Mouse (Mus musculus): Measurements from ENCODE around the gene Vps37c. TPM values are rescaled to one million over a fixed set of nuclear protein-coding genes. Genes with fewer than 3 reads are reported as not detected.
A peak's percentile ranks its signal among the peaks of the same experiment; 100 is the strongest.

Vps37c gene
- polyA plus RNA-seq, 1 experiment from 2014 or later, result 31.1 TPM

GRCm38 (mm10) chr19:10661373-10661772 lies 27.2 kb upstream of the Vps37c start:
- Histone ChIP-seq H3K9me3 (ENCODE audit: control insufficient read depth, low read length) (no peaks in the 10 kb centered on the region), H3K4me1 (replicated peaks; ENCODE audit: control insufficient read depth, insufficient read depth, low read length) (no peaks in the 10 kb centered on the region), H3K27me3 (replicated peaks; ENCODE audit: control insufficient read depth, insufficient read depth, low read length) (no peaks in the 10 kb centered on the region), H3K36me3 (ENCODE audit: control insufficient read depth, insufficient read depth, low read length) (no peaks in the 10 kb centered on the region), H3K9ac (ENCODE audit: low read length) (no peak overlapping the region), H3K27ac (ENCODE audit: low read depth) (no peak overlapping the region), H3K4me3 (ENCODE audit: low read depth, low read length) (no peak overlapping the region), H3K4me2 (ENCODE audit: low read length) (no peak overlapping the region)
- no peak for DNase-seq (ENCODE audit: low spot score)
- WGBS, result 79% methylated on average over 5 of the region's 5 CpGs
- ATAC-seq (replicated peaks; ENCODE audit: low FRiP score, low TSS enrichment, low read depth), result no peak

GRCm38 (mm10) chr19:10661919-10662318 lies 26.6 kb upstream of the Vps37c start:
- Histone ChIP-seq H3K4me1 (replicated peaks; ENCODE audit: control insufficient read depth, insufficient read depth, low read length) (no peaks in the 10 kb centered on the region), H3K27me3 (replicated peaks; ENCODE audit: control insufficient read depth, insufficient read depth, low read length) (no peaks in the 10 kb centered on the region), H3K9me3 (ENCODE audit: control insufficient read depth, low read length) (no peaks in the 10 kb centered on the region), H3K4me2 (ENCODE audit: low read length) (no peak overlapping the region), H3K9ac (ENCODE audit: low read length) (no peak overlapping the region), H3K36me3 (ENCODE audit: control insufficient read depth, insufficient read depth, low read length) (no peaks in the 10 kb centered on the region), H3K27ac (ENCODE audit: low read depth) (no peak overlapping the region), H3K4me3 (ENCODE audit: low read depth, low read length) (no peak overlapping the region)
- DNase-seq (ENCODE audit: low spot score), result no peak
- WGBS, result 89% methylated on average over 2 of the region's 2 CpGs
- ATAC-seq (replicated peaks; ENCODE audit: low FRiP score, low TSS enrichment, low read depth), result no peak

GRCm38 (mm10) chr19:10662665-10663064 lies 25.9 kb upstream of the Vps37c start:
- Histone ChIP-seq H3K4me2 (ENCODE audit: low read length) (no peak overlapping the region), H3K9me3 (ENCODE audit: control insufficient read depth, low read length) (no peaks in the 10 kb centered on the region), H3K9ac (ENCODE audit: low read length) (no peak overlapping the region), H3K4me1 (replicated peaks; ENCODE audit: control insufficient read depth, insufficient read depth, low read length) (no peaks in the 10 kb centered on the region), H3K27me3 (replicated peaks; ENCODE audit: control insufficient read depth, insufficient read depth, low read length) (no peaks in the 10 kb centered on the region), H3K36me3 (ENCODE audit: control insufficient read depth, insufficient read depth, low read length) (no peaks in the 10 kb centered on the region), H3K27ac (ENCODE audit: low read depth) (no peak overlapping the region), H3K4me3 (ENCODE audit: low read depth, low read length) (no peak overlapping the region)
- WGBS, result 76% methylated on average over 3 of the region's 3 CpGs
- DNase-seq (ENCODE audit: low spot score), result no peak
- no peak for ATAC-seq (replicated peaks; ENCODE audit: low FRiP score, low TSS enrichment, low read depth)

GRCm38 (mm10) chr19:10665093-10665492 lies 23.4 kb upstream of the Vps37c start:
- peak; percentile 66; the same call in 1 of the 2 replicates for ATAC-seq (replicated peaks; ENCODE audit: low FRiP score, low TSS enrichment, low read depth)
- H3K4me1 ChIP-seq (replicated peaks; ENCODE audit: control insufficient read depth, insufficient read depth, low read length), result no peaks in the 10 kb centered on the region
- H3K27ac ChIP-seq (ENCODE audit: low read depth), result no peak overlapping the region
- H3K9ac ChIP-seq (ENCODE audit: low read length), result no peak overlapping the region
- H3K4me2 ChIP-seq (ENCODE audit: low read length), result no peak overlapping the region
- H3K4me3 ChIP-seq (ENCODE audit: low read depth, low read length), result no peak overlapping the region
- DNase-seq (ENCODE audit: low spot score), result no peak
- no peaks in the 10 kb centered on the region for H3K9me3 ChIP-seq (ENCODE audit: control insufficient read depth, low read length)
- 57% methylated on average over 3 of the region's 3 CpGs for whole genome bisulfite sequencing
- H3K27me3 ChIP-seq (replicated peaks; ENCODE audit: control insufficient read depth, insufficient read depth, low read length), result no peaks in the 10 kb centered on the region
- H3K36me3 ChIP-seq (ENCODE audit: control insufficient read depth, insufficient read depth, low read length), result no peaks in the 10 kb centered on the region

GRCm38 (mm10) chr19:10665499-10665898 lies 23.0 kb upstream of the Vps37c start:
- H3K9me3 ChIP-seq (ENCODE audit: control insufficient read depth, low read length), result no peaks in the 10 kb centered on the region
- peak; percentile 87 for DNase-seq (ENCODE audit: low spot score)
- 16% methylated on average over 2 of the region's 2 CpGs for WGBS
- H3K27me3 ChIP-seq (replicated peaks; ENCODE audit: control insufficient read depth, insufficient read depth, low read length), result no peaks in the 10 kb centered on the region
- H3K4me1 ChIP-seq (replicated peaks; ENCODE audit: control insufficient read depth, insufficient read depth, low read length), result no peaks in the 10 kb centered on the region
- no peak overlapping the region for H3K4me2 ChIP-seq (ENCODE audit: low read length)
- peak; percentile 68; the same call in 1 of the 2 replicates for ATAC-seq (replicated peaks; ENCODE audit: low FRiP score, low TSS enrichment, low read depth)
- H3K27ac ChIP-seq (ENCODE audit: low read depth), result no peak overlapping the region
- H3K9ac ChIP-seq (ENCODE audit: low read length), result no peak overlapping the region
- H3K36me3 ChIP-seq (ENCODE audit: control insufficient read depth, insufficient read depth, low read length), result no peaks in the 10 kb centered on the region
- H3K4me3 ChIP-seq (ENCODE audit: low read depth, low read length), result no peak overlapping the region

GRCm38 (mm10) chr19:10671319-10671718 lies 17.2 kb upstream of the Vps37c start:
- Histone ChIP-seq H3K4me2 (ENCODE audit: low read length) (no peak overlapping the region), H3K4me3 (ENCODE audit: low read depth, low read length) (no peak overlapping the region), H3K27me3 (replicated peaks; ENCODE audit: control insufficient read depth, insufficient read depth, low read length) (no peaks in the 10 kb centered on the region), H3K9ac (ENCODE audit: low read length) (no peak overlapping the region), H3K4me1 (replicated peaks; ENCODE audit: control insufficient read depth, insufficient read depth, low read length) (no peaks in the 10 kb centered on the region), H3K36me3 (ENCODE audit: control insufficient read depth, insufficient read depth, low read length) (no peaks in the 10 kb centered on the region), H3K9me3 (ENCODE audit: control insufficient read depth, low read length) (no peaks in the 10 kb centered on the region), H3K27ac (ENCODE audit: low read depth) (no peak overlapping the region)
- no peak for ATAC-seq (replicated peaks; ENCODE audit: low FRiP score, low TSS enrichment, low read depth)
- no peak for DNase-seq (ENCODE audit: low spot score)
- whole genome bisulfite sequencing, result 86% methylated on average over 4 of the region's 4 CpGs

- 0 out of 2 replicates have a peak, but pooled peaks have one; percentile 41 for ATAC-seq (replicated peaks; ENCODE audit: low FRiP score, low TSS enrichment, low read depth)
- 52% methylated on average over 9 of the region's 9 CpGs for WGBS
- Histone ChIP-seq H3K4me2 (ENCODE audit: low read length) (no peak overlapping the region), H3K4me1 (replicated peaks; ENCODE audit: control insufficient read depth, insufficient read depth, low read length) (no peaks in the 10 kb centered on the region), H3K9ac (ENCODE audit: low read length) (no peak overlapping the region), H3K9me3 (ENCODE audit: control insufficient read depth, low read length) (no peaks in the 10 kb centered on the region), H3K27me3 (replicated peaks; ENCODE audit: control insufficient read depth, insufficient read depth, low read length) (no peaks in the 10 kb centered on the region), H3K27ac (ENCODE audit: low read depth) (no peak overlapping the region), H3K36me3 (ENCODE audit: control insufficient read depth, insufficient read depth, low read length) (no peaks in the 10 kb centered on the region), H3K4me3 (ENCODE audit: low read depth, low read length) (no peak overlapping the region)
- no peak for DNase-seq (ENCODE audit: low spot score)
These were observed 16.6 kb upstream of the Vps37c start for GRCm38 (mm10) chr19:10671854-10672417.

- no peaks in the 10 kb centered on the region for H3K36me3 ChIP-seq (ENCODE audit: control insufficient read depth, insufficient read depth, low read length)
- DNase-seq (ENCODE audit: low spot score) (no peak), ATAC-seq (replicated peaks; ENCODE audit: low FRiP score, low TSS enrichment, low read depth) (no peak)
- H3K9ac ChIP-seq (ENCODE audit: low read length), result no peak overlapping the region
- H3K4me2 ChIP-seq (ENCODE audit: low read length), result no peak overlapping the region
- H3K27me3 ChIP-seq (replicated peaks; ENCODE audit: control insufficient read depth, insufficient read depth, low read length), result no peaks in the 10 kb centered on the region
- 46% methylated on average over 1 of the region's 1 CpGs for WGBS
- H3K27ac ChIP-seq (ENCODE audit: low read depth), result no peak overlapping the region
- H3K9me3 ChIP-seq (ENCODE audit: control insufficient read depth, low read length), result no peaks in the 10 kb centered on the region
- no peak overlapping the region for H3K4me3 ChIP-seq (ENCODE audit: low read depth, low read length)
- H3K4me1 ChIP-seq (replicated peaks; ENCODE audit: control insufficient read depth, insufficient read depth, low read length), result no peaks in the 10 kb centered on the region
These were observed 15.3 kb upstream of the Vps37c start for GRCm38 (mm10) chr19:10673275-10673674.

GRCm38 (mm10) chr19:10676656-10677055 lies 11.9 kb upstream of the Vps37c start:
- Histone ChIP-seq H3K4me3 (ENCODE audit: low read depth, low read length) (no peak overlapping the region), H3K27me3 (replicated peaks; ENCODE audit: control insufficient read depth, insufficient read depth, low read length) (no peaks in the 10 kb centered on the region), H3K36me3 (ENCODE audit: control insufficient read depth, insufficient read depth, low read length) (no peaks in the 10 kb centered on the region), H3K27ac (ENCODE audit: low read depth) (no peak overlapping the region), H3K9ac (ENCODE audit: low read length) (no peak overlapping the region), H3K4me1 (replicated peaks; ENCODE audit: control insufficient read depth, insufficient read depth, low read length) (no peaks in the 10 kb centered on the region), H3K9me3 (ENCODE audit: control insufficient read depth, low read length) (no peaks in the 10 kb centered on the region), H3K4me2 (ENCODE audit: low read length) (no peak overlapping the region)
- ATAC-seq (replicated peaks; ENCODE audit: low FRiP score, low TSS enrichment, low read depth) (no peak), DNase-seq (ENCODE audit: low spot score) (no peak)
- WGBS, result 85% methylated on average over 16 of the region's 16 CpGs
